Mouse (Mus musculus) kidney, embryonic 15.5 days (tissue): Measurements from ENCODE around the gene Kcnb1. TPM values are rescaled to one million over a fixed set of nuclear protein-coding genes. Genes with fewer than 3 reads are reported as not detected.
A peak's percentile ranks its signal among the peaks of the same experiment; 100 is the strongest.

Experiments
- ATAC-seq: fragments of 200-750 bp; cut with Nextera tagmentation; replicated peaks from 2 replicates; pipeline ENCODE4 v1.8.0; 2017; ENCODE audit warnings: moderate TSS enrichment; ENCODE audit not compliant: low FRiP score
- H3K27ac ChIP-seq: fragments of 300-500 bp; sonication (generic); 2 replicates; pipeline ENCODE4 v1.5.1; 2015; ENCODE audit warnings: mild to moderate bottlenecking, inconsistent platforms
- H3K27me3 ChIP-seq: fragments of 300-500 bp; sonication (generic); 2 replicates; pipeline ENCODE4 v1.6.1; 2015; ENCODE audit warnings: inconsistent platforms
- H3K36me3 ChIP-seq: fragments of 300-500 bp; sonication (generic); 2 replicates; pipeline ENCODE4 v1.6.1; 2015; ENCODE audit warnings: inconsistent platforms
- H3K4me1 ChIP-seq: fragments of 300-500 bp; sonication (generic); 2 replicates; pipeline ENCODE4 v1.6.1; 2015; ENCODE audit warnings: inconsistent platforms
- H3K4me2 ChIP-seq: fragments of 300-500 bp; sonication (generic); 2 replicates; pipeline ENCODE4 v1.6.1; 2015; ENCODE audit warnings: moderate library complexity, mild to moderate bottlenecking, inconsistent platforms
- H3K4me3 ChIP-seq: fragments of 300-500 bp; sonication (generic); replicated peaks from 2 replicates; pipeline ENCODE4 v1.5.1; 2015; ENCODE audit warnings: mild to moderate bottlenecking, inconsistent platforms
- H3K9ac ChIP-seq: fragments of 300-500 bp; sonication (generic); 2 replicates; pipeline ENCODE4 v1.6.1; 2015; ENCODE audit warnings: mild to moderate bottlenecking, inconsistent platforms
- H3K9me3 ChIP-seq: fragments of 300-500 bp; sonication (generic); replicated peaks from 2 replicates; pipeline ENCODE4 v1.6.1; 2016; ENCODE audit warnings: inconsistent platforms
- WGBS: fragments of 180-500 bp; shearing (Covaris S2); methylation state at CpG from one replicate; pipeline ENCODE4 v1.1.7; 2015; ENCODE audit warnings: mixed read lengths; 5-methylcytosine and 5-hydroxymethylcytosine counted together
- polyA plus RNA-seq: library from polyadenylated mRNA; unstranded; fragments of >200 nt; fragmentation: Nextera tagmentation; extraction: Ambion mirVana; gene quantifications from 2 replicates; pipeline ENCODE4 v1.2.1, GENCODE M21; 2015

Gene Kcnb1
- polyA plus RNA-seq, 1 experiment from 2014 or later = 1.9 TPM

DNA sequence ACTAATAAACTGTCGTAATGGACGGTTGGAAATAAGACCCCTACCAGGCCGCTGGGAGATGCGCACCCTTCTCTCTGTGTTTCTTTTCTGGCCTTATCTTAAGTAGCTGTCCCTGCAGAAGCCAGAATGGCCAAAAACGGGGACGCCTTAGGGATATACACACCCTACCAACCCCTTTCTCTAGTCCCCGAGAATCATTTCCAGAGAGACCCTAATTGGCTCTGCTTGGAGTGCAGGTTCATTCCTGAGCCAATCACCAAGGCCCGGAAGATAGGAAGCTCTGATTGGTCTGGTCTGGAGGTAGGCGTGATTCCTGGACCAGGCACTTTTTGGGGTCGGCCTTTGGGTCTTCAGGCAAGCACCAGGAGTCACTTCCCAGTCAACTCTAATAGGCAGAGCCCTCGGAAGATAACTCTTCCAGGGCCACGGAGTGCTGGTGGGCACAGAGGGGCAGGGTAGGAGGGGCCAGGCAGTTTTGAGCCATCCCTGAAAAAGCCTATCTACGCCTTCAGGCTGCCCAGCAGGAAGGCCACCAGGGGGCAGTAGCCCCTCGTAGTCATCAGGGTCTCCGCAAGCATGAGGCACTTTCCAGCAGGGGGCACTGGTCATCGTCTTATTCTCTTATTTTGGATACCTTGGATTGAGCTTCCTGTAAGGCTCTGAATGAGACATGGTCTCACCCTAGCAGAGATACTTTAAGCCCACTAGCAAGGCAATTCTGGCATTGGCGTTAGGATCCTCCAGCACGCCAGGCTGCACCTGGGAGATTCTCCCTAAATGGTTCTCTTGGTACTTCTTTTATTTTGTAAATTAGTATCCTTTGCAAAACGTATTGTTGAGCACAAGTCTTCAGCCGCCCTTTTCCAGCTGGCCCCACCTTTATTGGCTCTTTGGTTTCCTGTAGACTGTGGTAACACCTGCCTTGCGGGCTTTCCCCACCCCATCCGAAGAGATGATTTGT, 118.0 kb downstream of the Kcnb1 start:
- H3K27me3 ChIP-seq = no peaks in the 10 kb centered on the region
- peak overlapping the region; percentile 53 for H3K4me3 ChIP-seq
- peaks cover 2% of the 10 kb centered on the region; the same call in 1 of the 2 replicates for H3K36me3 ChIP-seq
- no peaks in the 10 kb centered on the region for H3K9me3 ChIP-seq
- peak overlapping the region; percentile 37 for H3K9ac ChIP-seq
- H3K27ac ChIP-seq = peak overlapping the region; percentile 64
- 7% methylated on average over 22 of the region's 22 CpGs for WGBS
- H3K4me1 ChIP-seq = peaks cover 15% of the 10 kb centered on the region
- H3K4me2 ChIP-seq = peak overlapping the region; percentile 78
- ATAC-seq = peak; percentile 94

DNA sequence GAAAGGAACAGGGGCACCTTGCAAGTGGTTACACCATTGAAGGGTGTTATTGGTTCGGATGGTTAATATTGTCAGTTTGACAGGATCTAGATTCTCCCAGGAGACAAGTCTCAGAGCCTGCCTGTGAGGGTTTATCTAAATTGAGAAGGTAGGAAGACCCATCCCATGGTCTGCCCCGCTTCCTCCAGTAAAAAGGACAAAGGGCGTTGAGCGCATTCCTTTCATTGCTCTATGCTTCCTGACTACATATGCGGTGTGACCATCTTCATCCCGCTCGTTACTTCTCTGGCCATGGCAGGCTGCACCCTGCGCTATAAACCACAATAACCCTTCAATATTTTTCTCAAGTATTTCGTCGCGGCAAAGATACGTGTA, 118.7 kb downstream of the Kcnb1 start:
- Histone ChIP-seq H3K9ac (peak overlapping the region; percentile 37), H3K36me3 (peaks cover 9% of the 10 kb centered on the region), H3K4me2 (peak overlapping the region; percentile 78), H3K27ac (peak overlapping the region; percentile 64), H3K27me3 (no peaks in the 10 kb centered on the region), H3K4me1 (peaks cover 19% of the 10 kb centered on the region), H3K9me3 (no peaks in the 10 kb centered on the region), H3K4me3 (peak overlapping the region; percentile 53)
- ATAC-seq = no peak
- WGBS = 23% methylated on average over 12 of the region's 12 CpGs

DNA sequence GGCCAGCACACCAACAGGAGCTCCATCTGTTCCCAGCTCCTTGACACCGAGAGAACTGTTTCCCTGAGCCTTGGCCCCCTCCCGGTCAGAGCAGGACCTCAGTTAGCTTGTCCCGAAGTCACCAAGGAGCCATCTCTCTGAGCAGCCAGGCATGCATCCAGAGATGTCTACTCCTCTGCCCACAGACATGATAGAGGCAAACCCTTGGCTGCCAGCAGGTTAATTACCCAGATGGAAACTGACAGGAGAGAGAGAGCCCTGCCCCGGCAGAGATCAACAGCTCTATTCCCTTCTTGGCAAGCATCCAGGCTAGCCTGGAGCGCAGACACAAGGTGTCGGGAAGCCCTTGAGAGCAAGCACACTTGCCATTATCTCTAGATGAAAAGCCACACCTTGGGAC, 119.6 kb downstream of the Kcnb1 start:
- H3K27me3 ChIP-seq = no peaks in the 10 kb centered on the region
- H3K9ac ChIP-seq = no peak overlapping the region
- H3K4me2 ChIP-seq = no peak overlapping the region
- no peak overlapping the region for H3K27ac ChIP-seq
- no peak for ATAC-seq
- H3K36me3 ChIP-seq = peaks cover 18% of the 10 kb centered on the region
- H3K4me1 ChIP-seq = peaks cover 26% of the 10 kb centered on the region
- H3K4me3 ChIP-seq = no peak overlapping the region
- H3K9me3 ChIP-seq = no peaks in the 10 kb centered on the region
- WGBS = 55% methylated on average over 6 of the region's 6 CpGs

DNA sequence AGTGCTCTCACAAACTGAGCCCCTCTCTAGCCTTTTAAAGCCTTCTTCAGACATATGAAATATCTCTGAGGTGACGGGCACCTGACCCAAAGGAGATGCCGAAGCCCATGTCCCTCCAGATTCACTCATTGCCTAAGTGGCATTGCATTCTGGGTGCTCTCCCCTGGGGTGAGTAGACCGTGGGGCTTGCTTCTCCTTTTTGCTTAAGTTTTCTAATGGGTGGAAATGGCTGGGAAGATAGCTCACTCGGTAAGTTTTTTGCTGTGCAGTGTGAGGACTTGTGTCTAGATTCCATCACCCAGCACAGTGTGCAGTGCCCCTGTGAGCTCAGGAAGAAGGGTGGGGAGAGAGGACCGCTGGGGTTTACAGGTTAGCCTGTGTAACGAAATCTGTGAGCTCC, 122.4 kb downstream of the Kcnb1 start:
- ATAC-seq = no peak
- H3K36me3 ChIP-seq = peaks cover 26% of the 10 kb centered on the region
- no peaks in the 10 kb centered on the region for H3K9me3 ChIP-seq
- no peak overlapping the region for H3K9ac ChIP-seq
- peaks cover 35% of the 10 kb centered on the region for H3K4me1 ChIP-seq
- 33% methylated on average over 6 of the region's 6 CpGs for WGBS
- no peaks in the 10 kb centered on the region for H3K27me3 ChIP-seq
- no peak overlapping the region for H3K4me2 ChIP-seq
- H3K4me3 ChIP-seq = no peak overlapping the region
- H3K27ac ChIP-seq = peak overlapping the region; percentile 72

DNA sequence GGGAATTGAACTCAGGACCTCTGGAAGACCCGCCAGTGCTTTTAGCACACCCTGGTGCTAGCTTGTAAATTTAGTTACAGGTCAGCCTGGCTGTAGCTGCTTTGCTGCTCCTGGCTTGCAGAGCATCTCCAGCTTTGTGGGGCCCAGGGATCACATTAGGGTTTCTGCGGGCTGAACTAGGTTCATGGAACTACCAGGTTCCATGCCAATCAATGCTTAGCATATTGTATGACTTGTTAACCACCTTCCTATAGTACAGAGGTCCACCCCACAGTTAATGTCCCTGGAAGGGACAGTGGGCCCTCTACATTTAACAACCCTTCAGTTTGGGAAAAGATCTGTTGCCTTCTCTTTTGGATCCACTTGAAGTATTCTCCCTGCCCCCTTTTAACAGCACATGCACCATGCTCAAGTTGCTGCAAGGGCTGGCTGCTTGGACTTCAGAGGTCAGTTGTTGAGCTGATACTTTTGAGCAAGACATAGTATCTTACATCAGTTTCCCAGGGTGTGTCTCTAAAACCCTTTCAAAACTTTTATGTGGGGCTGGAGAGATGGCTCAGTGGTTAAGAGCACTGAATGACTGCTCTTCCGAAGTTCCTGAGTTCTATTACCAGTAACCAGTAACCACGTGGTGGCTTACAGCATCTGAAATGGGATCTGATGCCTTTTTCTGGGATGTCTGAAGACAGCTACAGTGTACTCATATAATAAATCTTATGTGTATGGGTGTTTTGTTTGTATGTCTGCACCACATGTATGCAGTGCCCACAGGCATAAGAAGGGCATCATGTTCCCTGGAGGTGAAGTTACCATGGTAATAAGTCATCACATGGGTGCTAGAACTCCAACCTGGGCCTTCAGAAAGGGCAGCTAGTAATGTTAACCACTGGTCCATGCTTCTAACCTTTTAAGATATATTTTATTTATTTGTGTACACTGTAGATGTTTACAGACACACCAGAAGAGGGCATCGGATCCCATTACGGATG, 123.1 kb downstream of the Kcnb1 start:
- ATAC-seq = no peak
- Histone ChIP-seq H3K27ac (peak overlapping the region; percentile 72), H3K27me3 (no peaks in the 10 kb centered on the region), H3K9me3 (no peaks in the 10 kb centered on the region), H3K36me3 (peaks cover 26% of the 10 kb centered on the region), H3K9ac (no peak overlapping the region), H3K4me1 (peaks cover 33% of the 10 kb centered on the region), H3K4me2 (no peak overlapping the region), H3K4me3 (no peak overlapping the region)
- 27% methylated on average over 6 of the region's 6 CpGs for WGBS

DNA sequence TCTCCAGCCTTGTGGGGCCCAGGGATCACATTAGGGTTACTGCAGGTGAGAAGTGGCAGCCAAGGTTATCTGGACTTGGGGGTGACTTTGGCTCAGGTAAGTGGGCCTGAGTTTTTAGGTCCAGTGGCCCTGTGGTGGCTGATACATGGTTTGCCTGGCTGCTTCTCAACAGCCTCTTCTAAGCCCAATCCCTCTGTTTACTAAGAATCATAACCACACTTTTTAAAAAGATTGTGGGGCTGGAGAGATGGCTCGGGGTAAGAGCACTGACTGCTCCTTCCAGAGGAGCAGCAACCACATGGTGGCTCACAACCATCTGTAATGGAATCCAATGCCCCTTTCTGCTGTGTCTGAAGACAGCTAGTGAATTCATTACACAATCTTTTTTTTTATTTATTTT, 123.9 kb downstream of the Kcnb1 start:
- peak overlapping the region; percentile 23; the same call in 1 of the 2 replicates for H3K9ac ChIP-seq
- H3K27ac ChIP-seq = peak overlapping the region; percentile 54
- no peaks in the 10 kb centered on the region for H3K9me3 ChIP-seq
- peak overlapping the region; percentile 79; the same call in 1 of the 2 replicates for H3K4me2 ChIP-seq
- no peaks in the 10 kb centered on the region for H3K27me3 ChIP-seq
- peaks cover 26% of the 10 kb centered on the region for H3K36me3 ChIP-seq
- no peak for ATAC-seq
- H3K4me1 ChIP-seq = peaks cover 35% of the 10 kb centered on the region
- WGBS = 62% methylated on average over 1 of the region's 1 CpGs
- H3K4me3 ChIP-seq = peak overlapping the region; percentile 79; the same call in 1 of the 2 replicates

DNA sequence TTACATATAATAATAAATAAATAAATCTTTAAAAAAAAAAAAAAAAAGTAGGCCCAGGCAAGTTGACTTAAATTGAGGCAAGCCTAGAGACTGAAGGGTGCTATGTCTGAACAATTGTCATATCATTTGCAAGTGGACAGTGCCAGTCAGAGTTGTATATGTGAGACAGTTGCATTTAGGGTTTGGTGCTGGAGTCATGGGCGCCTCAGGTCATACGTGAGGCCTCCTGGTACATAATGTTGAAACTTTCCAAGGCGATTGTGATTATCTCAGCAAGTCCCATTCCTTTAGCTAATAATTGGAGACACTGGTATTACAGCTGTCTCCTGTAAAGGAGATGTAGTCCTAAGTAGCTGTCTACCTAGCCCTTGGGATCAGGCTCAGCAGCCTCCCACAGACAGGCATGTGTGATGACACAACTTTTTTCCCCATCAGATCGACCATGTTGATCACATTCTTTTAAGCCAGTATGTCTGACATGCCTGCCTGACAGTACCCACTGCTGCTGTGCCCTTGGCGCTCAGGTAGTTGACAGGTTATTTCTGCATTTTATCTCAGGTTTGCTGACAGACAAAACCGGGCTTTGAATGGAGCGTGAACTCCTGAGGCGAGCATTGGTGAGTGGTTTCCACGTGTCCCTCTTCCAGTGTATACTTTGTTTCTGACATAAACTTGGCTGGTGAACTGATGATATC, 125.2 kb downstream of the Kcnb1 start:
- H3K9me3 ChIP-seq = no peaks in the 10 kb centered on the region
- 23% methylated on average over 9 of the region's 9 CpGs for WGBS
- ATAC-seq = no peak
- H3K4me1 ChIP-seq = peaks cover 43% of the 10 kb centered on the region
- H3K36me3 ChIP-seq = peaks cover 26% of the 10 kb centered on the region
- H3K27me3 ChIP-seq = no peaks in the 10 kb centered on the region
- peak overlapping the region; percentile 79 for H3K4me2 ChIP-seq
- H3K27ac ChIP-seq = peak overlapping the region; percentile 96
- H3K4me3 ChIP-seq = peak overlapping the region; percentile 79
- peak overlapping the region; percentile 91 for H3K9ac ChIP-seq

DNA sequence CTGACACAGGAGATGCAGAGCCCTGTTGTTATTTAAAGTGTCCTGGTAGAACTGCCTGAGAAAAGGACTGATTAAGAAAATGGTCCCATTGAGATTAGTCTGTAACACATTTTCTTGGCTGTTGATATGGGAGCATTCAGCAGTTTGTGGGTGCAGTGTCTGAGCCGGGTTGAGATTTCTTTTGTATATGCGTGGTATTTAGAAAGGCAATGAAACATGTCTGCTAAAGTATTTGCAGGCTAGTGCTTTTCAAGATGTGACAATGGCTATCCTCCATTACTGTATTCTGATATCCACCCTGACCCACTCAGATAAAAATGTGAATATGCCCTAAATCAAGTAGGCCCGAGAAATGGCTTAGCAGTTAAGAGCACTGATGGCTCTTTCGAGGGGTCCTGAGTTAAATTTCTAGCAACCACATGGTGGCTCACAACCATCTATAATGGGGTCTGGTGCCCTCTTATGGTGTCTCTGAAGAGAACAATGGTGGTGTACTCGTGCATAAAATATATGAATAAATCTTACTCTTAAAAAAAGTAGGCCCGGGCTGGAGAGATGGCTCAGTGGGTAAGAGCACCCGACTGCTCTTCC, 126.0 kb downstream of the Kcnb1 start:
- Histone ChIP-seq H3K4me1 (peaks cover 48% of the 10 kb centered on the region), H3K27ac (peak overlapping the region; percentile 96), H3K4me2 (peak overlapping the region; percentile 79), H3K36me3 (peaks cover 30% of the 10 kb centered on the region), H3K9me3 (no peaks in the 10 kb centered on the region), H3K4me3 (peak overlapping the region; percentile 79), H3K27me3 (no peaks in the 10 kb centered on the region), H3K9ac (peak overlapping the region; percentile 91)
- 1% methylated on average over 7 of the region's 7 CpGs for WGBS
- no peak for ATAC-seq

DNA sequence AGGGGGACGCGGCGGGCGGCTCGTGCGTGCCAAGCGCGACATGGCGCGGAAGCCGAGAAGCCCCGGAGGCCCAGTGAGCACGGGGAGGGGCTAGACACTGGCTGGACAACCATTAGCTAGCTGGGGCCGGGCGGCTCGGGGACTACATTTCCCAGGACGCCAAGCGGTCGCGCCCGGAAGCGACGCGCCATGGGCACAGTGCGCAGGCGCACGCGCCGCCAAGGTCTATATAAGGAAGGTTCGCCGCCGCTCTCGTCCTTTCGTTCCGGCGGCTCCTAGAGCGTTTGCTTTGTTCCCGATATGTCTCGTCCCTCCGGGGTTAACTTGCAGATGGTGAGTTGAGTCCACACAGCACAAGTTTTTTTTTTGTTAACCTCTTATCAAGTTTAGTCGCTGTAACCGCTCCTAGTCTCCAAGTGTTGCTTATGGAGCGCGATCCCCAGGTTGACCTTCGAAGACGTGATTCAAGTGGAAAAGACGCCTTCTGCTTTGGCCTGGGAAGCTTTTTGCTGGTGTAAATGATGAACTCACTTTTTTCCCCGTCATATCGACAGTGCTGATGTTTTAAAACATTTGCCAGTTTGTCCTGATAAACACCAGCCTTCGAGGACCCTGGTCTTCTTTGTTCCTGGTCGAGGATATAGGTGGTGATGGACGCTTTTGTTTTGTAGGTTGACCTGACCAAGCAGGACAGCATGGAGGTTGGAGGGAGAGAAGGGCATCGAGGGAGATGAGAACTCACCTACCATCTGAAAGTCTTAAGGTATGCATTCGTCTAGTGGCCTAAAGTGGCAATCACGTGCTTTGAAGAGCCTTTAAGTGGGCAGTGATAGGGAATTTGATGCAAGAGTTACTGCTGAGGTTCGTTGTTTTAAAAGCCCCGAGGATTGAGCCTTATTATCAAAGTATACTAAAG, 126.7 kb downstream of the Kcnb1 start, which contains the start of gene Znfx1:
Znfx1 (minus strand) TSS at position 51 of the 916 bp plus-strand sequence.
- under 1% methylated on average over 57 of the region's 57 CpGs for WGBS
- ATAC-seq = peak; percentile 94
- H3K4me2 ChIP-seq = peak within 1 kb of the TSS; percentile 79

DNA sequence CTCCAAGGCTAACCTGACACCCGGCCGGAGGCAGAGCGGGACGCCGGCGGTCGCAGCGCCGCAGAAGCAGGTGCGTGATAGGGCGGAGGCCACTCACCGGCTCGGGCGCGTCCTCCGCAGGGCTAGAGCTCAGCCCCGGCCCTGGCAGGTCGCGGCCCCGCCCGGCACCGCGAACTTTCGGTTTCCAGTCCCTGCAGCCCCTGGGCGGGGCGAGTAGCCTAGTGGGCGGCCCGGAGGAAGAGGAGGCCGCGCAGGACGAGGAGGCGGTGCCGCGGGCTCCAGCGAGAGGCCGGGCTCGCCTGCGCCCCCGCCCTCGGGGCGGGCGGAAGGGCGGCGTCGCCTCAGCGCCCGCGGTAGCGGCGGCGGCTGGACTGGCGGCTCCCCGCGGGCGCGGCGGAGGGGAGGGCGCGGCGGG, 127.5 kb downstream of the Kcnb1 start:
- WGBS = under 1% methylated on average over 53 of the region's 60 CpGs
- Histone ChIP-seq H3K27ac (peak overlapping the region; percentile 96), H3K27me3 (no peaks in the 10 kb centered on the region), H3K9ac (peak overlapping the region; percentile 91), H3K4me2 (peak overlapping the region; percentile 79), H3K4me3 (peak overlapping the region; percentile 79), H3K36me3 (peaks cover 37% of the 10 kb centered on the region), H3K9me3 (no peaks in the 10 kb centered on the region), H3K4me1 (peaks cover 62% of the 10 kb centered on the region)
- ATAC-seq = peak; percentile 95

More for the DNA sequence above, 126.7 kb downstream of the Kcnb1 start, which contains the start of gene Znfx1:
- peaks cover 55% of the 10 kb centered on the region for H3K4me1 ChIP-seq
- no peaks in the 10 kb centered on the region for H3K27me3 ChIP-seq
- peak within 1 kb of the TSS; percentile 79 for H3K4me3 ChIP-seq
- peak within 1 kb of the TSS; percentile 91 for H3K9ac ChIP-seq
- no peaks in the 10 kb centered on the region for H3K9me3 ChIP-seq
- peaks cover 33% of the 10 kb centered on the region for H3K36me3 ChIP-seq
- H3K27ac ChIP-seq = peak within 1 kb of the TSS; percentile 96
